Mouse (Mus musculus) myocyte (in vitro differentiated cells): ENCODE measurements at regions not wholly inside any gene's neighbourhood (a gene's known extent, or its start where the extent isn't known, plus 50 kb on each side); places are given as distances from the start of the nearest gene placed in this dataset.

Source experiments
- POLR2A ChIP-seq: IDR thresholded peaks from one replicate; pipeline ENCODE4 v1.6.1; 2011; ENCODE audit warnings: low read depth, mild to moderate bottlenecking, control low read depth, moderate library complexity; ENCODE audit not compliant: insufficient read length
- USF1 ChIP-seq: IDR thresholded peaks from one replicate; pipeline ENCODE4 v1.6.1; 2011; ENCODE audit warnings: low read depth, mild to moderate bottlenecking, control low read depth, moderate library complexity

- TF ChIP-seq POLR2A (no peak), USF1 (no peak)
These were observed 425.5 kb upstream of the Agtr1b start for GRCm38 (mm10) chr3:20792503-20792902.
